Mouse (Mus musculus) common myeloid progenitor, adult 5-6 weeks (primary cell): ENCODE data around the gene Lamtor3. TPM values are rescaled to one million over a fixed set of nuclear protein-coding genes. Genes with fewer than 3 reads are reported as not detected.
"Not testable (repeated sequence)": the region's sequence is repeated elsewhere in the genome, so short reads cannot be mapped to it uniquely, and the experiment has no call there.

Experiments
- ATAC-seq: replicated peaks from 2 replicates; pipeline ENCODE4 v1.8.0; 2016; ENCODE audit warnings: low read depth, mild to moderate bottlenecking, moderate TSS enrichment, inconsistent platforms; ENCODE audit not compliant: poor library complexity, severe bottlenecking
- total RNA-seq: library from RNA; stranded (forward); fragments of 200-1000, 187-1606 nt; gene quantifications from 2 replicates; pipeline ENCODE4 v1.2.3, GENCODE M21; 2017

The Lamtor3 gene
- total RNA-seq, 1 experiment from 2014 or later: 70.8 TPM

DNA sequence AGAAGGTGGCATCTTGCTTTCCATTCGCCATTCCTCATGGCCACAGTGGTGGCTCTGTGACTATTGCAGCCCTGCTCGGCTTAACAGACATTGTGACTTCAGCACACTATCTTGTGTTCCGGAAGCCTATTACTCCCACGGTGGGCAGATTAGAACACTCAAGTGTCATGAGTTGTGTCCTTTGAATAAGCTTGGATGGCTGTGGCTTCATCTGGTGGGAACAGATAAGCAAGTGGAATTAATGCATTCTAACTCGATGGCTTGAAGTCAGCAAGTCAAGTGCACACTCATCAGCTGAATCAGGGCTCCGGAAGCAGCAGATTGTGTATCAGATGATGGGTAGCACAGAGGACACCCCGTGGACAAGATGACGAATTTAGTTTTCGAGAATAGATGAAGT is 39.6 kb downstream of the Lamtor3 start:
- ATAC-seq: peak; percentile 74

DNA sequence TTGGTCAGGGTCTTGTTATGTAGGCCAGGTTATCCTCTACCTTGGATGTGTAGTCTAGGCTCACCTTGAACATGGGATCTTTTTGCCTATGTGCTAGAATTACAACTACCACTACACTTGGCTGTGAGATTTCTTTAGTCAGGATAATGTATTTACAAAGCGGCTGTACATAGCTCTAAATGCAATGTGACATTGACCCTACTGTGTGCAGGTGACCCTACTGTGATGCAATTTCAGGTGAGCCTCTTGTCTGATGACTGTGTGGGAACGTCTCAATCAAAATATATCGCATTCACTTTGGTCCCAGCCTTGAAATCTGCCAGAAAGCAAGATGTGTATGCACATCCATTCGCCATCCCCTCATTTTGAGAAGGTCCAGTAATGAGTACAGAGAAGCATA is 40.0 kb downstream of the Lamtor3 start:
- no peak for ATAC-seq

DNA sequence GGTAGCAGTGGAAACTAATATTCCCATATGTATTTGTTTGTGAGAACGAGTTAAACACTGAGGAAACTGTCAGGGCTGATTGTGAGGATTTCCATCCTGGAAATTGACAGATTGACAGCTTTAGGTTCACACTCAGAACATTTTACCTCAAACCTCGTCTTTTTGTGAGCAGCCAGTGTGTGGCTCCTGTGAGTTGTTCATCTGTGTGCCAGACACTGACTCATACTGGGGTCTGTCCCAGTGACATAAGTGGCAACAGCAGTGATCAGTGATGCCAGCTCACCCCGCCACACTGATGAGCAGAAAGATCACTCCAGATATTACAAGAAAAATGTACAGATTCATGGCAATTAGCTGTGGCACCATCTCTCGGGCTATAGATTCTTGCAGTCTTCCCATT is 41.1 kb downstream of the Lamtor3 start:
- no peak for ATAC-seq

DNA sequence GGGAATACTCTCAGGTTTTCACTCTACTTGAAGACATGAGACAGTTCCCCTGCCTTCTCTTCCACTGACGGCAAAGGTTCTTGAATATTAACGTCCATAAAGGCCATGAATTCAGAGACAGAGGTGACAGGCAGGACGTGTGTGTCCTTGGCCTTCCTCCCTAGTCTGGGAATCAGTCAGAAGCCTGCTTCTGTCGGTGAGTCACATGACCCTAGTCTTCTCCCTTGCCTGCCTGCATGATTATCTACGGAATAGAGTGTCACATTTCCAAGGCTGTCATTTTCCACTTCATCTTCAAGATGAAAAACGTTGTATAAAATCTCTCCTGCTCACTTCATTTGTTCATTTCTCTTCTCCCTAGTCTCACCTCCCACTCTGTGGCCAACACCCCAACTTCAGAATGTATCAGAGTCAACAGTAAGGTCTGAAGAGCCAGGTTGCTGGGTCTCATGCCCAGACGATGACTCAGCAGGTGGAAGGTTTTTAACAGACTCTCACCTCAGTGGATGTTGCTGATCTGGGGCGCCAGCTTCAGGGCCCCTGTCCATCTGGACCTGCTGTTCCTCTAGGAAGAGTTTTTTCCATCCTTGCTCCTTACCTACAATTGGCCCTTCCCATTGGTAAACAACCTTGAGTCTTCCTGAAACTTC is 43.6 kb downstream of the Lamtor3 start:
- no peak for ATAC-seq

DNA sequence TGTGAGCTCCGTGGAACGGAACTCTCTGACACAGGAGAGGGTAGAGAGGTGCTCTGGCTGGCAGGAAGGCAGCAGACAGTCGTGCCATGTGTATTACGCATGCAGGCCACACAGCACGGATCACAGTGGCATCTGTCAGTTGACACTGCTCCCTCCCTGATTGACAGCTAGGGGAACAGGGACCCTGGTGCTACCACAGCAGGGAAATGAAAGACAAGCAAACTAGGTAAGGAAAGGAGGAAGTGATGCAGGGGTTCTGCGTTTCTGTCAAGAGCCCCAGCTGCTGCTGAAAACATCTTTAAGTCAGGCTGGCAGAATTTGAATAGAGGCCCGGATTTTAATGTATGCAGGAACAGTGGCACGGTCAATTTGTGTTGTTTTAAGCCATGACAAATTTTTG is 45.2 kb downstream of the Lamtor3 start:
- ATAC-seq: peak; percentile 63

DNA sequence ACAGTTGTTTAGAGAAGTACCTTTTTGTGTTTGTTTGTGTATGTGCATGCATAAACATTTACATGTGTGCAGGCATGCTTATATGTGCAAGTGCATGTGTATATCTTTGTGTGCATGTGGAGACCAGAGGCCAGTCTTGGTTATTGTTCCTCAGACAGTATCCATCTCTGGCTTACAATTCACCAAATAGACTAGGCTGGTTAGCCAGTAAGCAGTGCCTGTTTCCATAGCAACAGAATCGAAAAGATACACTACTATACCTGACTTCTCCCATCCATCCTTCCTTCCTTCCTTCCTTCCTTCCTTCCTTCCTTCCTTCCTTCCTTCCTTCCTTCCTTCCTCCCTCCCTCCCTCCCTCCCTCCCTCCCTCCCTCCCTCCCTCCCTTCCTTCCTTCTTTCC is 45.7 kb downstream of the Lamtor3 start:
- not testable (repeated sequence) for ATAC-seq

DNA sequence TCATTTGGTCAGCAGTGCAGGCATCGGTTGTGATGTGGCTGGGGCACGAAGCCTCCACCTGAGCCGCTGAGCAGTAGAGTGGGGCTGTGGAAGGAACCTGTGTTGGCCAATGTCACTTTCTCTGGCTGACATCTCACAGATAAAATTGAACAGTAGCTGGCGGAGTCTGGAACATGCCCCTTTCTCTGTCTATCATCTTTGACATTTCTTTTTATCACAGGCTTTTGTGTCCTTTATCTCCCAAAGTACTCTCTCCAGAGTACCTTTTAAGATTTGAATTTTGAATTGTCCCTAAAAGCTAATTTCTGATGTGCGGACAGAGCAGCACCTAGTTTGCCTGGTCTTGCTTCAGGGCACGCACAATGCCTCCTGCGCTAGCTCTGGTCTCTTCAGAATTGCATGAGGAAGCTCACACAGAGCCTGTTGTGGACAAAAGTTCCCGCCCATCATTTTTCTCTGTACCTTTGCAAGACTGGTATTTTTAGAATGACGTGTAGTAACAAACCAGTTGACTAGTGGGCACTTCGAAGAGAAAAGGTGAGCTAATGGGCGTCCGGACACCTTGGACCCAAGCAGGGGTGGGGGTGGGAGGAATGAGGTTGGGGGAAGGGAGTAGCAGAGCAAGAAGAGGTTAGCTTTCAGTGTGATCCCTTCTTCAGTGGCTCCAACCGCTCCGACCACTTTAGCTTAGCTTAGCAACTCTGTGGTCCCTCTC is 50.0 kb downstream of the Lamtor3 start:
- ATAC-seq: peak; percentile 4; the same call in 1 of the 2 replicates

DNA sequence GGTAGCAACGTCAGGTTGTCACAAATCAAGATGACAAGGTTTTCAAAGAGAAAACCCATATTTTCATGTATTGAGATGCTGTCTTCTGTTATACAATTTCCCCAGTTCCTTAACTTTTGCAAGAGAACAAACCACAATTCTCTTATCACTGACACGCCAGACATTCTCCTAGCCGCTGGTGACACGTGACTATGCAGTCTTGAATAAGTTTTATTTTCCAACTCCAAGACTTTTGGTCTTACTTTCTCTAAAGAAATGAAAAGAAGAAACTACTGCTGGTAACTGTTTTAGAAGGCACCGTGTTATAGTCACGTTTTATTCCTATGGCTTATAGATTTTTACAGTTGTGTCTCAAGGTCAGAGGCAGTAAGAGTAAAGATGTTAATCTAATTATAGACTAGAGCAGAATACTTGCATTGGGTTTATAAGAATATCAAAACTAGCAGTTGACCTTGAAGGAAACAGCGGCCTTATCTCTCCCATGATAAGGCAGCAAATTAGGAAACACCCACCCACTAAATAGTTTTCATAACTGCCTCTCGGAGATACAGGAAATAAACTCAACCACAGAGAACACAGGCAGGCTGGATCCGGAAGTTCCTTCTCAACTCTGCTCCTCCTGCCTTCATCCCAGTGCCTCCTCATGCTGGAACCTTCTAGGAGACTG is 50.6 kb downstream of the Lamtor3 start:
- peak; percentile 59 for ATAC-seq

DNA sequence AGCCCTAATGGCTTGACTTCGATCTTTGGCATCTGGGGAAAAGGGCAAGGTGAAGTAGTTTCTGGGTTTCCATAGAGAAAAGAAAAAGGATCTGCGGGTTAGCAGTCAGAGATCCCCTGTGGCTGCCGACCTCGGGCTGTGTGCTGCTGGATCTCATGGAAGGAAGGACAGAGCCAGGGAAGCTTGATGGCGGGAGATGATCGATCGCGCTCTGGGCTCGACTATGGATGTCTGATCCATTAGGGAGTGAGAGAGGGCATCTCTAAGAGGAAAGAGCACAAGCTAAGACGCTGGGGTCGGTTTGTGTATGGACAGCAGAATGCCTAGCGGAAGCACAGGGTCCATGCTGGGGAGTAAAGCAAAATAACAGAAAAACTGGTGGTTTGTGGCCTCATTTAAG is 51.6 kb downstream of the Lamtor3 start:
- 0 out of 2 replicates have a peak, but pooled peaks have one; percentile 3 for ATAC-seq

DNA sequence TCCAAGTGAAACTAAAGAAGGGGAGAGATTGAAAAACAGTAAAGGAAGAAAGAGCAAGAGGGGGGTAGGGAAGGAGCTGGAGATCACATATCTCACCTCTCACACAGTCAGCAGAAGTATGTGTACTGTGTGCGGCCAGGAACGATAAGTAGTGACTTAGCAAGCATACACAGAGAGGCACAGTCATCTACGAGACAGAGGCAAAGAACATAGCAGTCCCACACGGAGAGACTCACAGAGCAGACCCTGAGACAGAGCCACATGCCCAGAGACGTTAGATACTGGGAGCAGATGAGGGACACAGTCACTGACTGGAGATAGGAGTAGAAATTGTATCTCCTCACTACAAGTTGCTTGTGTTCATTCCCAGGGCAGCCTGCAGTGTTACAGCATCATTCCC is 53.9 kb downstream of the Lamtor3 start:
- ATAC-seq: peak; percentile 16; the same call in 1 of the 2 replicates

DNA sequence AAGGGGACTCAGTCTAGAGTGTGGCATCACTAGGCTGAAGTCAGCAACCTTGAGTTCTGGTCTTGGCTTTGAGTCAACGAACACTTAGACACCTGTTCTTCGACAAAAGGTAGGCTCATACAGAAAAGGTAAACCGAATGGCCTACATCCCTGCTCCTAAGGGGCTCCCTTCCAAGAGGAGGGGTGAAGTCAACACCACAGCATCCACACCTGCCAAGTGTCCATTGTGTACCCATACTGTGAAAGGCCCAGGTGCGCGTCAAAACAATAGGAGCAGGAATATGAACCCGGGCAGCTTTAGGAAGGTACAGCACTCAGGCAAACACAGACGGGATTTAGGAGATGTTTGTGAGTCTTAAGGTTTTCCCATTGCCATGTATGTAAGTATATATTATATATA is 54.7 kb downstream of the Lamtor3 start:
- no peak for ATAC-seq

DNA sequence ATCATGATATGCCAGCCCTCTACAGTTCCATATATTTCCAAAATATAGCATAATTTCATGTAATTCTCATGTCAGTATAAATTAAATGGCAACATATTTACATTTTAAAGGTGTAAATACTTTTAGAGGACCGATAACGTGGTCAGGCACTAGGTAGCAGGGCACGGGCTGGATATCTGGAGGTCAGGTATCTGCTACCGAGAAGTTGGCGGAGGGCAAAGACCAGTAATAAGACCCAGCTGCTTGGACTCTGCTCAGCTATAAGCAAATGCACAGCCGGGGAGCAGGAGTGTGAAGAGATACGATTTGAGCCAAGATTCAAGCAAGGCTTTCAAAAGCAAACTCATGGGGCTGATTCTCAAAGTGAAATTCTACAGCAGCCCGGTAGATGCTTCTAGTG is 56.0 kb downstream of the Lamtor3 start:
- no peak for ATAC-seq

DNA sequence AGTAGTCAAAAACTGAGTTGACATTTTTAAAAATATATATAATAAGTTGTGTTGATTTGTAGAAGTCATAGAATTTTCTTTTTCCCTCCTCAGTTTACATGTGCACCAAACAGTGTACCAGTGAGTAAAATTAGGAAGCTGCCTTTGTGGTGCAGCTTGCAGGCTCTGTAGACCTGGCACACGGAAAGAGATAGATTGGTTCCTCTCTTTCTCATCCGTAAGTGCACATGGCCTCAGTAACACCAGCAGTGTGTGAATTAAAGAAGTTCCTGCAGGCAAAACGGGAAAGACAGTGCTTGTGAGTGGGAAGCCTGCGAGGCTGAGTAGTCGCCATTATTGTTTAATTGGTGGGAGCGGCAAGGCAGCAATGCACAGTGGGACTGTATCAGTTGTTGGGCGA is 57.1 kb downstream of the Lamtor3 start:
- peak; percentile 12; the same call in 1 of the 2 replicates for ATAC-seq

DNA sequence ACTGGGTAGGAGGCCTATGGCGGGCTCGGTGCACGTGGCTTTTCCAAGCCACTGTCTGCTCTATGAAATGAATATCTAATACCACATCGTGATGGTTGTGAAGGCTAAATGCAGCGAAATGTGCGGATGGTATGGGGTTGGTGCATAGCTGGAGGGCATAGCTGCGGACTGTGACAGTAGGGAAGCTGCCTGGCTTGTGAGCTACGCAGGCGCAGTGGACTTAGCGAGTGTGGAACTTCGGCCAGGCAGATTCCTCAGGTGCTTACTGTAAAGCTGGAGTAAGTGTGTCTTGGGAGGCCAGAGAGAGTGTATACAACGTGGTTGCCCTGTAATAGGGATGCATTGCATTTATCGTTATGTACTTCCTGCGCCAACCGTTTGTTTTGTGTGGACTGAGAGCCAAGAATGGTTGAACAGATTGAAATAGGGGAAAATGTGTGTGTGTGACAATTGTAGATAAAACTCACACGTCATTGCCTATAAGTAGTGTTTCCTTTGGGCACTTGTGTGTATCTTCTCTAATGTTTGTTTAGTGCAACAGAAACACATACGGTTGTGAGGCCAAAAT is 57.6 kb downstream of the Lamtor3 start:
- peak; percentile 4; the same call in 1 of the 2 replicates for ATAC-seq

DNA sequence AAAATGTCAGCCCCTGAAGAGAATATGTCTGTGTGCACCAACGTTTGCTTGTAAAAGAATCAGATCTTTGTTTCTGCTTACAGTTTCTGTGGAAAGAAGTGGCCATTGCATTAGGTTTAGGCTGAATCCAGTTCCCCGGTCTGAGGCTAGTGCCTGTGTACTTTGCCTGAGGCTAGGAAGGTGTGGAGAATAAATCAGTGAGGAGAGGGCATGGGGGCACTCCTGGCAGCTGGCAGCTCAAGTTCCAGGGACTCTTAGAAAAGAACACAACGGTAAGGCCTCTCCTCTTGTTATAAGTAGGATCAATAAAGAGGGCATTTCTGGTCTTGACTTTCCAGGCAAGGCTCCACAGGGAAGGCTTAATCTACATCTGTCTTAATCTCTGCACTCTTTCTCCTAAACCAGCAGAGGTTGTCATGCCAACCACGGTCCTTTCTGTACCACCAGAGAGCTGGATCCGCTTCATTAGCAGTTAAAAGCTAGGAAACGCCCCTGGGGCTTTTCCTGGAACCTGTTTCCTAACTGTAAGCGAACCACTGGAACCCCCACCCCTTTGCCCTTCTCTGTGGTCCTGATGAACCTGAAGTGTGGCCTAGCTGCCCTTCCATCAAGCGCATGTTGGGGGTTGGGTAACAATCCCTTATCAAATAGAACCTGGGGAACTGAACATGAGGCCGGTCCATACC is 58.8 kb downstream of the Lamtor3 start:
- ATAC-seq: no peak

DNA sequence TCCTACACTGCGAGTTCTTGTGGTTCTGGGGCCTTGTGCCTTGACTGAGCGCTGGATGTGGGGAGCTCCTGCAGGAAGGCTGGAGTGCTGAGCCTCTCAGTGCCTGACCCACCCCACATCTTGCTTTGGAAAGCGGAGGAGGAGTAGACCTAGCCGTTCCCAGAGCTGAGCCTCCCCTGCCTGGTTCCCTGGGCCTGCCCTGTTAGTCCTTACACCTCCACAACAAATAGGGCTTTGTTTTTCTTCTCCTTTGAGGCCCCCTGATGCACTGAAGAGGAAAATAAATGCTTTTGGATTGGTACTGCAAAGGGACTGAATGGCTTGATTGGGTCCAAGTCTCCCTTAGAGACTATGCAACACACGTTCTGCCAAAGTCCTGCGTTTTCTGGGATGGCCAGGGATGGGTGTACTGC is 59.3 kb downstream of the Lamtor3 start:
- ATAC-seq: 0 out of 2 replicates have a peak, but pooled peaks have one; percentile 1

DNA sequence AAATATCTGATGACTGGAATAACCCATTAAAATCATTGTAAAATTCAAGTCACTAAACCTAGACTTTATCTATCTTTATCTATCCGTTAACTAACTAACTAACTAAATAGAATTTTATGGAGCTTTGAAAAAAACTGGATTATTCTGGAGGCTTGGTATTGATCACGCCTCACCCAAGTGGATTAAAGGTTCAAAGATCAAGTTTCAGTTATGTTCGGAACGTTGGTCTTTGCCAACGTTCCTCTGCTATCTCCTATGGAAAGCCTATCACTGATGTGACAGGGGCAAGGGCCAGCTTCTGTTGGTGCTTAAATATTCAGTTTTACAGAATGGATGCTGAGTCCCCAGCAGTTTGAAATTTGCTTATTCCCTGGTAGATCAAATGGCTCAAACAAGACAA is 59.9 kb downstream of the Lamtor3 start:
- ATAC-seq: no peak
